Mouse (Mus musculus) intestine, embryonic 16.5 days (tissue): ENCODE data around the gene Lrp1. TPM values are rescaled to one million over a fixed set of nuclear protein-coding genes. Genes with fewer than 3 reads are reported as not detected.

Experiments
- ATAC-seq: fragments of 200-750 bp; cut with Nextera tagmentation; 2 replicates; pipeline ENCODE4 v1.8.0; 2017; ENCODE audit warnings: moderate TSS enrichment, moderate library complexity
- H3K27ac ChIP-seq: fragments of 300-500 bp; sonication (generic); 2 replicates; pipeline ENCODE4 v1.5.1; 2014; ENCODE audit warnings: mild to moderate bottlenecking, low read length
- H3K27me3 ChIP-seq: fragments of 300-500 bp; sonication (generic); replicated peaks from 2 replicates; pipeline ENCODE4 v1.6.1; 2014; ENCODE audit warnings: low read length, control low read depth, mixed read lengths; ENCODE audit not compliant: control insufficient read depth, insufficient read depth
- H3K36me3 ChIP-seq: fragments of 300-500 bp; sonication (generic); 2 replicates; pipeline ENCODE4 v1.6.1; 2014; ENCODE audit warnings: low read length, control low read depth; ENCODE audit not compliant: control insufficient read depth, insufficient read depth
- H3K4me1 ChIP-seq: fragments of 300-500 bp; sonication (generic); 2 replicates; pipeline ENCODE4 v1.6.1; 2014; ENCODE audit warnings: low read length, control low read depth, mixed read lengths; ENCODE audit not compliant: control insufficient read depth, insufficient read depth
- H3K4me2 ChIP-seq: fragments of 300-500 bp; sonication (generic); 2 replicates; pipeline ENCODE4 v1.6.1; 2014; ENCODE audit warnings: low read depth, low read length, control low read depth
- H3K4me3 ChIP-seq: fragments of 300-500 bp; sonication (generic); 2 replicates; pipeline ENCODE4 v1.5.1; 2014; ENCODE audit warnings: mild to moderate bottlenecking, low read length
- H3K9ac ChIP-seq: fragments of 300-500 bp; sonication (generic); 2 replicates; pipeline ENCODE4 v1.6.1; 2014; ENCODE audit warnings: low read depth, low read length
- H3K9me3 ChIP-seq: fragments of 300-500 bp; sonication (generic); 2 replicates; pipeline ENCODE4 v1.6.1; 2016; ENCODE audit warnings: low read length, control low read depth; ENCODE audit not compliant: control insufficient read depth
- WGBS: fragments of 180-500 bp; shearing (Covaris S2); extraction: QIAGEN DNeasy Blood & Tissue Kit; methylation state at CpG from one replicate; pipeline ENCODE4 v1.1.7; 2014; 5-methylcytosine and 5-hydroxymethylcytosine counted together
- polyA plus RNA-seq: library from polyadenylated mRNA; unstranded; fragments of >200 nt; fragmentation: Nextera tagmentation; extraction: Ambion mirVana; gene quantifications from 2 replicates; pipeline ENCODE4 v1.2.1, GENCODE M21; 2015

Gene Lrp1
- polyA plus RNA-seq, 1 experiment from 2014 or later = 64.6 TPM

DNA sequence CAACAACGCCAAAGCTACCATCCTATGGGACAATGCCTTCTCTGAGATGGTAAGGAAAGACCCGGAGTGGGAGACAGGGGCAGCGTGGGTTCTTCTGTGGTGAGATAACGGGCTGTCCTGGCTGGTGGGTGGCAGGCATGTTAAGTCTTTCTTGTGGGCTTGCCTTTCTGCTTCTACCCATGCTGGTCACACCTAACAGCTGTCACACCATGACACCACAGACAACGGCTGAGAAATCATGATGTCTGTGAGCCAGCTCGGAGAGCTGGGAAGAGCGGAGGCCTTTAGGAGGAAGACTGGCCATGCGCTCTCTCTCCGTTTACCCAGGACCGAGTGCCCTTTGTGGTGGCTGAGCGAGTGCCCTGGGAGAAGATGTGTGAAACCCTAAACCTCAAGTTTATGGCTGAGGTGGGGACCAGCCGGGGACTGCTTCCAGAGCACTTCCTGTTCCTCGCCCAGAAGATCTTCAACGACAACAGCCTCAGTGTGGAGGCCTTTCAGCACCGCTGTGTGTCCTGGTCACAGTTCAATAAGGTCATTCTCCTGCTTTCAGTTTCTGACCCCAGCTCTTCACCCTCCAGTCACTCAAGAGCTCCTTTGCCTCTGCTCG is 34.1 kb upstream of the Lrp1 start:
- WGBS = 73% methylated on average over 16 of the region's 16 CpGs
- H3K9me3 ChIP-seq = no peaks in the 10 kb centered on the region
- H3K9ac ChIP-seq = no peak overlapping the region
- peaks cover 16% of the 10 kb centered on the region; the same call in 1 of the 2 replicates for H3K4me1 ChIP-seq
- H3K4me3 ChIP-seq = no peak overlapping the region
- ATAC-seq = no peak
- peaks cover 34% of the 10 kb centered on the region for H3K36me3 ChIP-seq
- H3K27me3 ChIP-seq = no peaks in the 10 kb centered on the region
- no peak overlapping the region for H3K4me2 ChIP-seq
- no peak overlapping the region for H3K27ac ChIP-seq

DNA sequence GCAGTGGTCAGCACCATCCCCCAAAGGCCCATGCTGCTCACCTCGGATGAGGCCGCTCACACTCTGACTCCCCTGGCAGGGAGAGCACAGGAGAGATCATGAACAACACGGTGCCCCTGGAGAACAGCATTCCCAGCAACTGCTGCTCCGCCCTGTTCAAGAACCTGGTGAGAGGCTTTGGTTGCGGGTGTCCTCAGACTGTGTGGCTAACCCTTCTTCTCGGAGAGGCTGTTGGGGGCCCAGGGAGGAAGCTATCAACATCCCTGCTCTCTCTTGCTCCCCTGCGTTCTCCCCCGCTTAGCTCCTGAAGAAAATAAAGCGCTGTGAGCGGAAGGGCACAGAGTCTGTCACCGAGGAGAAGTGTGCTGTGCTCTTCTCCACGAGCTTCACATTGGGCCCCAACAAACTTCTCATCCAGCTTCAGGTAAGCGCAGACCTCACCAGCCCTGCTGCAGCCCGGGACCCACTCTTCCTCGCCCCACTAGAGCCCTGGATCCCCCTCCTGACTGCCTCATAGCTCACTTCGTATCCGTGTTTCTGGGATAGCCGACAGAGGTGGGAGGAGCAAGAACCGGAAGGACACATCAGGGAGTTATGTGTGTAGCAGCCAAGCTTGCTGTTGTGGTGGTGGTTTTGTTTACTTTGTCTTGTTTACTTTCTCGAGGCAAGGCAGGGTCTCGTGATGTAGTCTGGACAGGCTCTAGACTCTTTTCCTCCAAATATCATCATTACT is 32.1 kb upstream of the Lrp1 start:
- Histone ChIP-seq H3K4me2 (peak overlapping the region; percentile 30; the same call in 1 of the 2 replicates), H3K27ac (peak overlapping the region; percentile 33; the same call in 1 of the 2 replicates)

GRCm38 (mm10) chr10:127645791-127646190 is 24.8 kb upstream of the Lrp1 start:
- Histone ChIP-seq H3K36me3 (peaks cover 3% of the 10 kb centered on the region; the same call in 1 of the 2 replicates), H3K4me1 (peaks cover 13% of the 10 kb centered on the region), H3K4me3 (no peak overlapping the region), H3K4me2 (no peak overlapping the region), H3K9me3 (no peaks in the 10 kb centered on the region), H3K27me3 (no peaks in the 10 kb centered on the region), H3K27ac (no peak overlapping the region), H3K9ac (no peak overlapping the region)
- ATAC-seq = no peak
- 65% methylated on average over 2 of the region's 2 CpGs for WGBS

More for the DNA sequence above, 32.1 kb upstream of the Lrp1 start:
- ATAC-seq = no peak
- H3K9me3 ChIP-seq = no peaks in the 10 kb centered on the region
- 44% methylated on average over 21 of the region's 21 CpGs for WGBS
- peak overlapping the region; percentile 25; the same call in 1 of the 2 replicates for H3K9ac ChIP-seq
- peaks cover 32% of the 10 kb centered on the region for H3K36me3 ChIP-seq
- peaks cover 9% of the 10 kb centered on the region; the same call in 1 of the 2 replicates for H3K4me1 ChIP-seq
- H3K4me3 ChIP-seq = 0 out of 2 replicates have a peak overlapping the region, but pooled peaks have one; percentile 17
- no peaks in the 10 kb centered on the region for H3K27me3 ChIP-seq

DNA sequence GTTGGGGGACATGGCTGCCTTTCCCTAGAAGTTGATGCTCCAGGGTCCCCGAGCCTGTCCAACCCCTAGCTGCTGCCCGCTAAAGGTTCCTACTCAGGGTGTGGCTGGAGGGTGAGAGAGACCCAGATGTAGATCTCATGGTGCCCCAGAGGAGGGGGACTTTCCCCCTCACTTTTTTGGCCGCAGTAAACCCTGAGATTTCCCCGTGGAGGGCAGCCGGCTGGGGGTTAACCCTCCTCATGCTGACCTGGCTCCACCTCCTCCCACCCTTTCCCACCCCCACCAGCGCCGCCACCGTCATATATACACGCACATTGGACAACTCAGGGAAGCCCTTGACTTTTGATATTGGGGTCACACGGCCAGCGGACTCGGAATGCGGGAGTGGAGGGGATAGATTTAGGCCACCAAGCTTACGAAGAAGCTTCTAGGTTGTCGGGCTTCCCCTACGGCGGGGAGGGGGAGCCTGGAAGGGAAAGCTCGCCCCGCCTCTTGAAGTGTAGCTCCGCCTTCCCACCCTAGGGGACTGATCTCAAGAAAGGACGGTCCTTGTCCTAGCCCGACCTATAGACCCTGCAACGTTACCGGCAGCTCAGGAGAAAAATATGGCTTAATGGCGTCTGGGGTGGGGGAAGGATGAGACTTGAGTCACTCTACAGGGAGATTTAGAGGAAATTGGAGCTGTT is 22.7 kb upstream of the Lrp1 start:
- Histone ChIP-seq H3K4me3 (peak overlapping the region; percentile 67), H3K4me1 (peaks cover 13% of the 10 kb centered on the region), H3K27me3 (no peaks in the 10 kb centered on the region), H3K4me2 (peak overlapping the region; percentile 77), H3K36me3 (no peaks in the 10 kb centered on the region), H3K27ac (peak overlapping the region; percentile 97), H3K9ac (peak overlapping the region; percentile 77), H3K9me3 (no peaks in the 10 kb centered on the region)
- WGBS = under 1% methylated on average over 25 of the region's 25 CpGs
- ATAC-seq = peak; percentile 75

- 2% methylated on average over 37 of the region's 37 CpGs for WGBS
These were observed 22.0 kb upstream of the Lrp1 start, which contains the start of gene Stat6 for GRCm38 (mm10) chr10:127642772-127643552. TSS of gene Stat6 (plus strand) at chr10:127642986.

DNA sequence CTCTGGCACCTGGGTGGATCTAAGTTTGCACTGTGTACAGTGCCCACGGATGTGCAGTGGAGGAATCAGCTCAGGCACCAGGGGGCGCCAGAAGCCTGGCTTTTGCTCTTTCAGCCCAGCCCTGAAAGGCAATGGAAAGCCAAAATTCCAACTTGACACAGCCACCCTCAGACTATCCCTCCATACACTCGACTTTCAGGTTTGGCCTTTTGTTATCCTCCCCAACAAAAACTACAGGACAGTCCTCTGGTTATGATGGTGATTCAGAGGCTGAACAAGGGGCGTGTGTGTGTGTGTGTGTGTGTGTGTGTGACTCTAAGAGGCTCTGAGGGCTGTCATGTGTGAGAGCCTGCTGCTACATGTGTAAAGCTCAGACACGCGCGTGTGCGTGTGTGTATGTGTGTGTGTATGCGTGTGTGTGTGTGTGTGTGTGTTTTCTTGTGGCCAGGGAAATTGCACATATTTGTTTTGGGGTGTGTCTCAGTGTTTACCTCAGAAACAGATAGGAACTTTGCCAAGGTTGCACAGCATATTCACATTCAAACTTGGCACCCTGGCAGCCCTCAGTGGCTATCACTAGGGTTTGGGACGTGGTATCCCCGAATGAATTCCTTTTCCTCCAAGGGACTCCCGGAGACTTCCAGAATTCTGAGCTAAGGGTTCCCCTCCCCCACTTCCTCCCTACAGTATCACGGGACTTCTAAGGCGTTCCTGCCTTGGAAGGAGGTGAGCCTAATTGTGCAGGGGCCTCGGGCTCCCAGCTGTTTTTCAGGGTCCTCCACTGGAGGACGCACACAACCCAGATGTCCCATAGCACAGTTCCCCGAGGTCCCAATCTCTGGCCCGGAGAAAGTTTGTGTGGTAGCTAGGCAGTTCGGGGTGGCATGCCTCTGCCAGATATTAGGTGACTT is 21.2 kb upstream of the Lrp1 start:
- 4% methylated on average over 19 of the region's 19 CpGs for WGBS
- H3K27me3 ChIP-seq = no peaks in the 10 kb centered on the region
- ATAC-seq = peak; percentile 63
- H3K4me3 ChIP-seq = peak overlapping the region; percentile 67
- H3K36me3 ChIP-seq = no peaks in the 10 kb centered on the region
- H3K4me2 ChIP-seq = peak overlapping the region; percentile 77
- peak overlapping the region; percentile 97 for H3K27ac ChIP-seq
- H3K4me1 ChIP-seq = peaks cover 13% of the 10 kb centered on the region
- H3K9ac ChIP-seq = peak overlapping the region; percentile 77
- no peaks in the 10 kb centered on the region for H3K9me3 ChIP-seq

More at GRCm38 (mm10) chr10:127642772-127643552, 22.0 kb upstream of the Lrp1 start, which contains the start of gene Stat6:
- Histone ChIP-seq H3K27me3 (no peaks in the 10 kb centered on the region), H3K4me3 (peak within 1 kb of the TSS; percentile 67), H3K9me3 (no peaks in the 10 kb centered on the region), H3K36me3 (no peaks in the 10 kb centered on the region), H3K4me2 (peak within 1 kb of the TSS; percentile 77), H3K9ac (peak within 1 kb of the TSS; percentile 77), H3K4me1 (peaks cover 13% of the 10 kb centered on the region), H3K27ac (peak within 1 kb of the TSS; percentile 97)
- ATAC-seq = peak; percentile 82

GRCm38 (mm10) chr10:127640421-127640820 is 19.5 kb upstream of the Lrp1 start:
- Histone ChIP-seq H3K36me3 (no peaks in the 10 kb centered on the region), H3K27ac (no peak overlapping the region), H3K9ac (no peak overlapping the region), H3K4me3 (no peak overlapping the region), H3K4me2 (no peak overlapping the region), H3K4me1 (peaks cover 13% of the 10 kb centered on the region), H3K9me3 (no peaks in the 10 kb centered on the region), H3K27me3 (no peaks in the 10 kb centered on the region)
- ATAC-seq = no peak
- WGBS = 69% methylated on average over 5 of the region's 5 CpGs

DNA sequence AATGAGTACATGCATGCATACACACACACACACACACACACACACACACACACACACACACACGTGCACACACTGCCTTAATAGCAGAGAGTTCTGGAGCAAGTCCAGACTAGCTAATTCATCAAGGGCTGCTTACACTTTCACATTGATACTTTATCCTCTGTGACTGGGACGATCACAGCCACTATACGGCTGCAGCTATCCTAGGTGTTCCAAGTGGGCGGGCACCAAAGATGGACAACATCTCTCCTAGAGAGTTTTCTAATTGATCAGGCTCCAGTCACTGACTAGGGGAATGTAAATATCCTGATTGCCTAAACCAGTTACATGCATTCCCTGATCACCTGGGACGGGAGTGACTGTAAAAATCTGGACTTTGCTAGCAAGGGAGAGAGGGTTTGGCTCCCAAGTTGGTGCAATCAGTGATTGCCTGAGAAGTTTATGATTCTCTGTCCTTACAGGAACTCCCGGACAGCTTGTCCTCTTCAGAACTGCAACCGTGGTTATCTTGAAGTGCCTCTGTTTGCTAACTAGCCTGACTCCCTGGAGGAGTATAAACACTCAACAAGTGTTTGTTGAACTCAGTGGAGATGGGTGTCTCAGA is 11.8 kb upstream of the Lrp1 start:
- H3K9ac ChIP-seq = no peak overlapping the region
- WGBS = 28% methylated on average over 7 of the region's 7 CpGs
- ATAC-seq = peak; percentile 74

More for the DNA sequence above, 11.8 kb upstream of the Lrp1 start:
- Histone ChIP-seq H3K4me3 (no peak overlapping the region), H3K4me2 (no peak overlapping the region), H3K36me3 (no peaks in the 10 kb centered on the region), H3K4me1 (peaks cover 14% of the 10 kb centered on the region), H3K27ac (no peak overlapping the region), H3K9me3 (no peaks in the 10 kb centered on the region), H3K27me3 (no peaks in the 10 kb centered on the region)
